Mouse (Mus musculus): Measurements from ENCODE around the gene Sez6l. TPM values are rescaled to one million over a fixed set of nuclear protein-coding genes. Genes with fewer than 3 reads are reported as not detected.

Sez6l gene
- polyA plus RNA-seq, 1 experiment = 114 TPM

DNA sequence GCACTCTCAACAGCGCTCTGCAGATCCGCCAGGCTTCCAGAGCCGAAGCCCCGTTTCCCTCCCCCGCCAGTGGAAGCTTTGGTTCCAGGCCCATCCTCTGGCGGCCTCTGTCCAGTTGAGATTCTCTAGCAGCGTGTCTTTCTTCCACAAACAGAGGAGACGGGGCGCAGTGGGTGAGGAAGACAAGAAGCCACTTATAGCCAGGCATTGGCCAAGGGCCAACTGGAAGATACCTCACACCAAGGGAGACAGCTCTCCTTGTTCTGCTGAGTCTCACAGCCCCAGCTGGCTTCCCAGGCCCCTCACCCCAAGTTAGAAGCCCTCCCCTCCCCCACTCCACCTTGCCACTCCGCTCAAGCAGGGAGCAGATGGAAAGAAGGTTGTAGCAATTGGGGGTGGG, 765 bp upstream of the Sez6l start:
- peak; percentile 92 for DNase-seq (ENCODE audit: low read depth)
- TF ChIP-seq POLR2A (IDR thresholded peaks at IDR 0.05; ENCODE audit: borderline replicate concordance, extremely low read depth, insufficient read depth, insufficient read length, poor library complexity, severe bottlenecking) (no peak), CTCF (IDR thresholded peaks at IDR 0.05; ENCODE audit: borderline replicate concordance, extremely low read depth, insufficient read depth, insufficient read length) (no peak)

DNA sequence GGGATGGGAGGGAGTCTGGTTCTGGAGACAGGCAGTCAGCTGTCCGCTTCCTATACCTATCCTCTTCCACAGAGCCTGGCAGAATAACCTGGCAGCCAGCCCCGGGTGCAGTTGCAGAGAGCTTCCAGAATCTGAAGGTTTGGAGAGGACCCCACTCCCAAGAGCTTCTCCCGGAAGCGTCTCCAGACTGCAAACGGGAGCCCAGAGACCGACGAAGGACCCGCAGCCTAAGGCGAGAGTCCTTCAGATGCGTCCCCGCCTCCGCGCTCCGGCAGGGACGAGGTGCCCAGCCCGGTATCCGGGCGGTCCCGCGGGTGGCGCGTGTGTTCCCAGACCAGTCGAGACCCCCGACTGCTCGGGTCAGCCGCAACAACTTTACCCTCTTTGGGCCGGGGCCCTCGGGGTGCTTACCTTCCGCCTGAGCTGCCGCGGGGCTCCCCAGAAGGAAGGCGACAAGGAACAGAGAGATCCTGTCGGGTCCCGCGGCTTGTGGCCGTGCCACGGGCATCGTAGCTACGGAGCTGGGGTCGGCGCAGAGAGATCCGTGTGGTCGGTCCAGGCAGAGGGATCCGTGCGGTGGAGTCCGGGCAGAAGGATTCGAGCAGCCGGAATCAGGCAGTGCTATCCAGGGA, 508 bp downstream of the Sez6l start:
- DNase-seq (ENCODE audit: low read depth) = peak; percentile 66
- TF ChIP-seq POLR2A (IDR thresholded peaks at IDR 0.05; ENCODE audit: borderline replicate concordance, extremely low read depth, insufficient read depth, insufficient read length, poor library complexity, severe bottlenecking) = no peak
- TF ChIP-seq CTCF (IDR thresholded peaks at IDR 0.05; ENCODE audit: borderline replicate concordance, extremely low read depth, insufficient read depth, insufficient read length) = no peak

DNA sequence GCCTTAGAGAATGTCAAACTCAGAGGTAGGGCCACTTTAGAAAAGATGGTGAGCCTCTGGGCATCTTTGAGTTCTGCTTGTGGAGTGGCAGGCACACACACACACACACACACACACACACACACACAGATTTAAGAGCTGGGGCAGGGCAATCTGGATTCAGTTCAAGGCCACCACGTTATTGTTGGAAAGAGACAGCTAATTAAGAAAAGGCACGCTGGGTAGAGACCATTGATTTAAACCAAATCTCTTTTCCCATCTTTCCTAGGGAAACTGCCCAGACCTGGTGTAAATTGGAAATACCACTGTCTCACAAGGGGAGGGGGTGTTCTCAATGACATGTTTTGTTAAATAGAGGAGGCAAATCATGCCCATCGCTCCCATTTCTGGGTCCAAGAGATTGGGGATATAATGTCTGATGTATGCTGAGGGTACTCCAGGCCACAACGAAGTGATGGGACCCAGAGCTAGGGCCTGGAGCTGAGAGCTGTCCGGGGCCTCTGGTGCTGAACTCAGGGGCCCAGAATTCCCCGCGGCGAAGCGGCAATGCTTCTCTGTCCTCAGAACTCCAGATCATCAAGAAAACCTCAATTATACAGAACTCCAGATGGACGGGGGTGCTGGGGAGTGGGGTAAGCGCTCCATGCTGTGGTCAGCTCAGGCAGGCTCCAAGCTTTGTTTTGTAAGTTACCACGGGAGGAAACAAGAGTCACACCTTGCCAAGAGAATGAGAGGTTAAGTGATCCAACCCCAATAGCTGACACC, 1.7 kb downstream of the Sez6l start:
- no peak for TF ChIP-seq CTCF (IDR thresholded peaks at IDR 0.05; ENCODE audit: borderline replicate concordance, extremely low read depth, insufficient read depth, insufficient read length)
- TF ChIP-seq POLR2A (IDR thresholded peaks at IDR 0.05; ENCODE audit: borderline replicate concordance, extremely low read depth, insufficient read depth, insufficient read length, poor library complexity, severe bottlenecking) = no peak
- DNase-seq (ENCODE audit: low read depth) = peak; percentile 63

DNA sequence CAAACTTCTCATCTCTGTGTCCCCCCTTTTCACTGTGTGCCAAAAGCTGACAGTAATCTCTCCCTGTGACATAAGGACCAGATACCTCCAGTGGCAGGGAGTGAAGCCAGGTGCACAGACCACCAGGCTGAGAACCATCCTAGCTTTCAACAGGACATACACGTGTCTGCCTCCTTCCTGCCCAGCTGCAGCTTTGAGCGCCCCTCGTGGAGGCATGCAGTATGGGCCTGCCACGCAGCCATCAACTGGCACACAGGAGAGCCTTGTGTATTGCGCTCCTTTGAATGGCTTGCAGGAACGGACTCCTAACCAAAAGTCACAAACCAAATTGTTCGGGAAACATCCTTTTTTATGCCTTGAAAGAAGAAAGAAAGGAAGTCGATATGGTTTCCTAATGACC, 3.1 kb downstream of the Sez6l start:
- TF ChIP-seq POLR2A (IDR thresholded peaks at IDR 0.05; ENCODE audit: borderline replicate concordance, extremely low read depth, insufficient read depth, insufficient read length, poor library complexity, severe bottlenecking) = no peak
- TF ChIP-seq CTCF (IDR thresholded peaks at IDR 0.05; ENCODE audit: borderline replicate concordance, extremely low read depth, insufficient read depth, insufficient read length) = peak; percentile 97
- DNase-seq (ENCODE audit: low read depth) = peak; percentile 92

DNA sequence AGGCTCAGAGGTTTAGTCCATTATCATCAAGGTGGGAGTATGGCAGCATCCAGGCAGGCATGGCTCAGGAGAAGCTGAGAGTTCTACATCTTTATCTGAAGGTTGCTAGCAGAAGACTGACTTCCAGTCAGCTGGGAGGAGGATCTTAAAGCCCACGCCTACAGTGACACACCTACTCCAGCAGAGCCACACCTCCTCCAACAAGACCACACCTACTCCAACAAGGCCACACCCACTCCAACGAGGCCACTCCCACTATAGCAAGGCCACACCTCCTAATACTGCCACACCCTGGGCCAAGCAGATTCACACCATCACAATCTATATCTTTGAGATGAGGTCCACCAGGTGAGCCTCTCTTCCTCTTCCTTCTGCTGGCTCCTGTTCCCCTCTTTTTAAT, 4.8 kb downstream of the Sez6l start:
- no peak for DNase-seq (ENCODE audit: low read depth)
- no peak for TF ChIP-seq POLR2A (IDR thresholded peaks at IDR 0.05; ENCODE audit: borderline replicate concordance, extremely low read depth, insufficient read depth, insufficient read length, poor library complexity, severe bottlenecking)
- no peak for TF ChIP-seq CTCF (IDR thresholded peaks at IDR 0.05; ENCODE audit: borderline replicate concordance, extremely low read depth, insufficient read depth, insufficient read length)

DNA sequence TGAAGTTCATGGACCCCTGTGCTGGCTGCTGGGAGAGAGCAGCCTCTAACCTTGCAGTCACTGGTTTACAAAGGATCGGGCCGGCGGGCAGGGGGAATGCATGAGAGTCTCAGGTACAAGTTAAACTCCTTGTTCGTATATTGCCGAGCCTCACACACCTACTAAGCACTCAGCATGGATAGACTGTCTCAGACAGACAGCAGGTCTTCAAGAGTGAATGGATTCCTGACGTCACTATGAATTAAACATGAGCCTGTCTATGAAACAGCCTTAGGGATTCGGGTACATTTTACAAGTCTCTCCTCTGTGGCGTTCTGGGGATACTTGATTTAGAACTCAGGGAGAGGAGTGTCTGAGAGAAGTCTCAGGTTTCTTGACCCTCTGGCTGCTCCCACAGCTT, 11.5 kb downstream of the Sez6l start:
- peak; percentile 66 for DNase-seq (ENCODE audit: low read depth)
- TF ChIP-seq POLR2A (IDR thresholded peaks at IDR 0.05; ENCODE audit: borderline replicate concordance, extremely low read depth, insufficient read depth, insufficient read length, poor library complexity, severe bottlenecking) (no peak), CTCF (IDR thresholded peaks at IDR 0.05; ENCODE audit: borderline replicate concordance, extremely low read depth, insufficient read depth, insufficient read length) (no peak)

DNA sequence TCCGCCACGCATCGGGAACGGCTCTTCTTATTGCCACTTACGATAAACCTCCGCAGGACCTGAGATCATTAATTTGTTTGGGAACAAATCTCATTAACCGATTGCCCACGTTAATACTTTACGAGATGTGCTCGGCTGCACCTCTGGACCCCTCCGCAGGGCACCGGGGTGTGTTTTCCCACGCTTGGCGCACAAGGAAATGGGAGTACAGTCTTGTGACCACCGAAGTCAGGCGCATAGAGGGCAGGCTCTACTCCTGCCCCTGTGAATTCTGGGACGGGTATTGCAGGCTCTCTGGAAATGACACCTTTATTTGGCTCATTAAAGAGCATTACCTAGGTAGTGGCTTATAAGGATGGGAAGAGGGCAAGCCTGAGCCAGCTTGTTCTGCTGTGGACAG, 11.9 kb downstream of the Sez6l start:
- no peak for DNase-seq (ENCODE audit: low read depth)
- TF ChIP-seq CTCF (IDR thresholded peaks at IDR 0.05; ENCODE audit: borderline replicate concordance, extremely low read depth, insufficient read depth, insufficient read length) = no peak
- no peak for TF ChIP-seq POLR2A (IDR thresholded peaks at IDR 0.05; ENCODE audit: borderline replicate concordance, extremely low read depth, insufficient read depth, insufficient read length, poor library complexity, severe bottlenecking)

DNA sequence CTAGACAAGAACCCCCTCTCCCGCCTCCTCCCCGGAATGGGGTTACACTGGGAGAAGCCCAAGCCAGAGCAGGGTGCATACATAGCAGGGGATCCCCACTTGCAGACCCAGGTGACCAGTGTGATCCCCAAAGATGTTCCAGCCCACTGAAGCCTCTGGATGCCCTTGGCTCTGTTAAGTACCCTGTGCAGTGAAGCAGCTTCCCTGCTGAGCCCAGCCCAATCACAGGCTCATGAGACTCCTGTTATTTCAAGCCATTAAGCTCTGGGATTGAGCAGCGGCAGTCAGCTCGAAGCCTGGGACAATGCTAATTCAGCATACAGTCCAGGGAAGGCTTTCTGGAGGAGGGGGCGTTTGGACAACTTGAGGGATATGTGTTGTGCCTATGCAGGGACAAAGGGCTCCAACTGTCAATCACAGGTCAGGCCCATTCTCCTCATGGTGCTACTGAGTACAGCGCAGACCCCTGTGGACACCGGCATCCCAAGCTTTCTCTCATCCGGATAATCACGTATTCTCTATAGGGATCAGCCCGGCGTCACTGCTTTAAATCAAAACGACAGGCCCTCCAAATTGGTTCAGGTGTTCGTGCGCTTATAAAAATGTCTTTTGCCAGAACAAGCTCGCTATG, 16.0 kb downstream of the Sez6l start:
- peak; percentile 77 for DNase-seq (ENCODE audit: low read depth)
- TF ChIP-seq CTCF (IDR thresholded peaks at IDR 0.05; ENCODE audit: borderline replicate concordance, extremely low read depth, insufficient read depth, insufficient read length) = no peak
- no peak for TF ChIP-seq POLR2A (IDR thresholded peaks at IDR 0.05; ENCODE audit: borderline replicate concordance, extremely low read depth, insufficient read depth, insufficient read length, poor library complexity, severe bottlenecking)

DNA sequence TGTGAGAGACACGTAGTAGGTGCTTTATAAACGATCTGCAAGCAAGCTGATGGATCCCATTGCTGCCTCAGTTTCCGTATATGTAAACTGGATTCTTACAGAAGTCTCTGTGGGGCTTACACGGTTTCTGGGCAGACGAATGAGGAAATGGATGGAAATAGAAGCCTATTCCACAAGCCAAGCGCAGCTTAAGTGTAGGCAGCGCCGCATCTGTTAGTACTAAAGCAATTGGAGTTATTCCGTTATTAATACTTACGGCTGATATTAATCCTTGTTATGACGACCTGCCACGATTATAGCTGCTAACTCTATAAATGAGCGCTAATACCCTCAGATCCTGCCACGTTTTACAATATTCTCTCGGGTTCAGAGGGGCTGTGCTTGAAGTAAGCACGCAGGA, 16.8 kb downstream of the Sez6l start:
- TF ChIP-seq CTCF (IDR thresholded peaks at IDR 0.05; ENCODE audit: borderline replicate concordance, extremely low read depth, insufficient read depth, insufficient read length) (no peak), POLR2A (IDR thresholded peaks at IDR 0.05; ENCODE audit: borderline replicate concordance, extremely low read depth, insufficient read depth, insufficient read length, poor library complexity, severe bottlenecking) (no peak)
- DNase-seq (ENCODE audit: low read depth) = no peak

DNA sequence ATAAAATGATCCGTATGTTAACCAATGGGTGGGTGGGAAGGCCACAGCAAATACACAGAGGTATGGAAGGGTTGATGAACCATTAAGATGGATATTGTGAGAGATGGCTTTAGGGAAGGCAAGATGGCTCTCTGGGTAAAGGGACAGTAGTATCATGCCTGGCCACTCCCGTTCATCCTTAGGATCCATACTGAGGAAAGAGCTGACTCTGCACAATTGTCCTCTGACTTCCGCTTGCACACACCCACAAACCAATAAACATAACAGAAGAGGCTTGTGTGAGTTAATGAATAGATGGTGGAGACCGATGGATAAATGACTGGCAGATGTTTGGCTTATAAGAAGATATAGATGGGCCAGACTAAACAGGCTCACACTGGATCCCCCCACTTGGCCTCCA, 19.6 kb downstream of the Sez6l start:
- TF ChIP-seq CTCF (IDR thresholded peaks at IDR 0.05; ENCODE audit: borderline replicate concordance, extremely low read depth, insufficient read depth, insufficient read length) = no peak
- TF ChIP-seq POLR2A (IDR thresholded peaks at IDR 0.05; ENCODE audit: borderline replicate concordance, extremely low read depth, insufficient read depth, insufficient read length, poor library complexity, severe bottlenecking) = no peak
- DNase-seq (ENCODE audit: low read depth) = no peak

DNA sequence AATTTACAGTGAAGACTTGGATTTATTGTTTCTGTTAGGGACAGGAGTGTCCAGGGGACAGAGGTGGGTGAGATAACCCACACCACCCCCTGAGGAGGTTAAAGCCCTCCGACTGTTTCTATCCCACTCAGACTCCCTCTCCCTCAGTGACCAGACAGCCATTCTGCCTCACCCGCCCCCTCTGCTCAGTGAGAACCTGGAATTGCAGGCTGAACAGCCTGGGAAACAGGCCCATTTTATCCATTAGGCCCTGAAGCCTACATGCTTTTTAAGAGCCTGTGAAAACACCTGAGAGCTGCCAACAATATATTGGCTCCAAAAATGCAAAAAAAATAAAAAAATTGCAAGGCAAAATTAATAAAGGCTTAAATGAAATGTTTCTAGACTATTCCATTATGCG, 20.3 kb downstream of the Sez6l start:
- TF ChIP-seq POLR2A (IDR thresholded peaks at IDR 0.05; ENCODE audit: borderline replicate concordance, extremely low read depth, insufficient read depth, insufficient read length, poor library complexity, severe bottlenecking) = no peak
- TF ChIP-seq CTCF (IDR thresholded peaks at IDR 0.05; ENCODE audit: borderline replicate concordance, extremely low read depth, insufficient read depth, insufficient read length) = no peak
- peak; percentile 42 for DNase-seq (ENCODE audit: low read depth)
